Mouse (Mus musculus) lung, postnatal 0 days (tissue): ENCODE results near the gene Ston2. TPM values are rescaled to one million over a fixed set of nuclear protein-coding genes. Genes with fewer than 3 reads are reported as not detected.

Experiments
- ATAC-seq: fragments of 200-750 bp; cut with Nextera tagmentation; 2 replicates; pipeline ENCODE4 v1.8.0; 2017; ENCODE audit warnings: moderate library complexity
- DNase-seq: peaks from one replicate; pipeline ENCODE4 v3.0.0-alpha.2; 2016; ENCODE audit warnings: low spot score
- H3K27ac ChIP-seq: fragments of 300-500 bp; sonication (generic); 2 replicates; pipeline ENCODE4 v1.5.1; 2014; ENCODE audit warnings: antibody characterized with exemption, mild to moderate bottlenecking, low read length, mixed read lengths
- H3K27me3 ChIP-seq: fragments of 300-500 bp; sonication (generic); replicated peaks from 2 replicates; pipeline ENCODE4 v1.6.1; 2014; ENCODE audit warnings: low read length, mixed read lengths; ENCODE audit not compliant: insufficient read depth
- H3K36me3 ChIP-seq: fragments of 300-500 bp; sonication (generic); 2 replicates; pipeline ENCODE4 v1.6.1; 2014; ENCODE audit warnings: low read length, mixed read lengths; ENCODE audit not compliant: insufficient read depth
- H3K4me1 ChIP-seq: fragments of 300-500 bp; sonication (generic); 2 replicates; pipeline ENCODE4 v1.6.1; 2014; ENCODE audit warnings: antibody characterized with exemption, low read depth, low read length, mixed read lengths; ENCODE audit not compliant: insufficient read depth
- H3K4me2 ChIP-seq: fragments of 300-500 bp; sonication (generic); replicated peaks from 2 replicates; pipeline ENCODE4 v1.6.1; 2014; ENCODE audit warnings: low read depth, mild to moderate bottlenecking, low read length, moderate library complexity, mixed read lengths
- H3K4me3 ChIP-seq: fragments of 300-500 bp; sonication (generic); 2 replicates; pipeline ENCODE4 v1.5.1; 2014; ENCODE audit warnings: low read depth, low read length
- H3K9ac ChIP-seq: fragments of 300-500 bp; sonication (generic); replicated peaks from 2 replicates; pipeline ENCODE4 v1.6.1; 2014; ENCODE audit warnings: low read depth, mild to moderate bottlenecking
- H3K9me3 ChIP-seq: fragments of 300-500 bp; sonication (generic); 2 replicates; pipeline ENCODE4 v1.6.1; 2016; ENCODE audit warnings: low read length, mixed read lengths
- CTCF ChIP-seq: IDR thresholded peaks from 2 replicates; pipeline ENCODE4 v1.5.1; 2016; ENCODE audit warnings: antibody characterized with exemption, mild to moderate bottlenecking
- EP300 ChIP-seq: IDR thresholded peaks from 2 replicates; pipeline ENCODE4 v1.6.1; 2016; ENCODE audit warnings: antibody characterized with exemption, mild to moderate bottlenecking, control low read depth
- WGBS: fragments of 180-500 bp; shearing (Covaris S2); extraction: QIAGEN DNeasy Blood & Tissue Kit; methylation state at CpG from one replicate; pipeline ENCODE4 v1.1.7; 2014; 5-methylcytosine and 5-hydroxymethylcytosine counted together
- polyA plus RNA-seq: library from polyadenylated mRNA; unstranded; fragments of >200 nt; fragmentation: Nextera tagmentation; extraction: Ambion mirVana; gene quantifications from 2 replicates; pipeline ENCODE4 v1.2.1, GENCODE M21; 2015

Ston2 gene
- polyA plus RNA-seq, 1 experiment from 2014 or later = 6.2 TPM

GRCm38 (mm10) chr12:91768176-91768575 is 20.0 kb downstream of the Ston2 start:
- 75% methylated on average over 6 of the region's 6 CpGs for WGBS

GRCm38 (mm10) chr12:91766338-91767107 is 21.7 kb downstream of the Ston2 start:
- ATAC-seq (peak; percentile 69), DNase-seq (peak; percentile 73)
- H3K9me3 ChIP-seq = no peaks in the 10 kb centered on the region
- peaks cover 18% of the 10 kb centered on the region; the same call in 1 of the 2 replicates for H3K4me1 ChIP-seq
- peak overlapping the region; percentile 10; the same call in 1 of the 2 replicates for H3K4me3 ChIP-seq
- 43% methylated on average over 14 of the region's 14 CpGs for WGBS
- TF ChIP-seq CTCF (no peak), EP300 (no peak)
- peak overlapping the region; percentile 36 for H3K4me2 ChIP-seq
- no peaks in the 10 kb centered on the region for H3K27me3 ChIP-seq
- H3K36me3 ChIP-seq = no peaks in the 10 kb centered on the region
- H3K27ac ChIP-seq = peak overlapping the region; percentile 33; the same call in 1 of the 2 replicates
- H3K9ac ChIP-seq = no peak overlapping the region

More at GRCm38 (mm10) chr12:91768176-91768575, 20.0 kb downstream of the Ston2 start:
- no peak for TF ChIP-seq CTCF
- TF ChIP-seq EP300 = no peak
- H3K36me3 ChIP-seq = no peaks in the 10 kb centered on the region
- H3K4me2 ChIP-seq = no peak overlapping the region
- ATAC-seq = no peak
- peaks cover 18% of the 10 kb centered on the region; the same call in 1 of the 2 replicates for H3K4me1 ChIP-seq
- no peaks in the 10 kb centered on the region for H3K27me3 ChIP-seq
- H3K9ac ChIP-seq = no peak overlapping the region
- H3K4me3 ChIP-seq = no peak overlapping the region
- H3K27ac ChIP-seq = no peak overlapping the region
- no peak for DNase-seq
- H3K9me3 ChIP-seq = no peaks in the 10 kb centered on the region

- Histone ChIP-seq H3K4me2 (0 out of 2 replicates have a peak overlapping the region, but pooled peaks have one; percentile 3), H3K27me3 (no peaks in the 10 kb centered on the region), H3K9ac (no peak overlapping the region), H3K9me3 (no peaks in the 10 kb centered on the region), H3K27ac (0 out of 2 replicates have a peak overlapping the region, but pooled peaks have one; percentile 43), H3K36me3 (no peaks in the 10 kb centered on the region), H3K4me1 (peaks cover 18% of the 10 kb centered on the region; the same call in 1 of the 2 replicates), H3K4me3 (no peak overlapping the region)
- TF ChIP-seq EP300 = no peak
- TF ChIP-seq CTCF = no peak
- ATAC-seq (peak; percentile 22), DNase-seq (peak; percentile 45)
- 37% methylated on average over 13 of the region's 13 CpGs for WGBS
Measured at GRCm38 (mm10) chr12:91765504-91765903, 22.7 kb downstream of the Ston2 start.

- no peaks in the 10 kb centered on the region for H3K9me3 ChIP-seq
- ATAC-seq (peak; percentile 65), DNase-seq (peak; percentile 61)
- H3K4me3 ChIP-seq = no peak overlapping the region
- no peaks in the 10 kb centered on the region for H3K27me3 ChIP-seq
- H3K27ac ChIP-seq = peak overlapping the region; percentile 43
- 0 out of 2 replicates have a peak overlapping the region, but pooled peaks have one; percentile 3 for H3K4me2 ChIP-seq
- no peak overlapping the region for H3K9ac ChIP-seq
- TF ChIP-seq CTCF (no peak), EP300 (peak; percentile 89)
- H3K36me3 ChIP-seq = no peaks in the 10 kb centered on the region
- peaks cover 18% of the 10 kb centered on the region; the same call in 1 of the 2 replicates for H3K4me1 ChIP-seq
- WGBS = 2% methylated on average over 2 of the region's 2 CpGs
Measured at GRCm38 (mm10) chr12:91765054-91765453, 23.1 kb downstream of the Ston2 start.

GRCm38 (mm10) chr12:91764471-91764870 is 23.7 kb downstream of the Ston2 start:
- no peaks in the 10 kb centered on the region for H3K36me3 ChIP-seq
- peaks cover 18% of the 10 kb centered on the region; the same call in 1 of the 2 replicates for H3K4me1 ChIP-seq
- H3K4me3 ChIP-seq = no peak overlapping the region
- no peak overlapping the region for H3K4me2 ChIP-seq
- H3K9me3 ChIP-seq = no peaks in the 10 kb centered on the region
- TF ChIP-seq CTCF (no peak), EP300 (no peak)
- no peak for ATAC-seq
- H3K27ac ChIP-seq = peak overlapping the region; percentile 43
- H3K9ac ChIP-seq = no peak overlapping the region
- DNase-seq = no peak
- H3K27me3 ChIP-seq = no peaks in the 10 kb centered on the region
- 28% methylated on average over 2 of the region's 2 CpGs for WGBS

- Histone ChIP-seq H3K27ac (no peak overlapping the region), H3K4me2 (no peak overlapping the region), H3K27me3 (no peaks in the 10 kb centered on the region), H3K36me3 (no peaks in the 10 kb centered on the region), H3K9me3 (no peaks in the 10 kb centered on the region), H3K9ac (no peak overlapping the region), H3K4me1 (peaks cover 6% of the 10 kb centered on the region; the same call in 1 of the 2 replicates), H3K4me3 (no peak overlapping the region)
- ATAC-seq (no peak), DNase-seq (peak; percentile 36)
- WGBS = 63% methylated on average over 3 of the region's 3 CpGs
- TF ChIP-seq EP300 (no peak), CTCF (no peak)
Measured at GRCm38 (mm10) chr12:91759836-91760235, 28.4 kb downstream of the Ston2 start.
